Mouse (Mus musculus) brain, embryonic 14.5 days (tissue): ENCODE data around the gene Foxn1.

Source experiments
- CTCF ChIP-seq: fragments of 200-500 bp; IDR thresholded peaks from 2 replicates; pipeline ENCODE4 v1.5.1; 2012; ENCODE audit warnings: inconsistent platforms, mild to moderate bottlenecking, moderate library complexity, borderline replicate concordance; ENCODE audit not compliant: insufficient read depth, insufficient read length; ENCODE audit errors: extremely low read depth
- POLR2A ChIP-seq: fragments of 200-500 bp; IDR thresholded peaks from 2 replicates; pipeline ENCODE4 v1.6.1; 2012; ENCODE audit warnings: mild to moderate bottlenecking, inconsistent platforms, borderline replicate concordance; ENCODE audit not compliant: poor library complexity, insufficient read depth, insufficient read length, severe bottlenecking; ENCODE audit errors: extremely low read depth

- no peak for TF ChIP-seq CTCF
- TF ChIP-seq POLR2A: no peak
Measured at GRCm38 (mm10) chr11:78374147-78374546, 12.2 kb downstream of the Foxn1 start.
